Mouse (Mus musculus): ENCODE data around the gene Sox5.

The Sox5 gene

GRCm38 (mm10) chr6:143830131-143830530 lies 951.6 kb downstream of the Sox5 start:
- intact Hi-C loops (cut with DNase I) = no loop called here

GRCm38 (mm10) chr6:143826786-143827185 lies 955.0 kb downstream of the Sox5 start:
- intact Hi-C loops (cut with DNase I) = no loop called here

DNA sequence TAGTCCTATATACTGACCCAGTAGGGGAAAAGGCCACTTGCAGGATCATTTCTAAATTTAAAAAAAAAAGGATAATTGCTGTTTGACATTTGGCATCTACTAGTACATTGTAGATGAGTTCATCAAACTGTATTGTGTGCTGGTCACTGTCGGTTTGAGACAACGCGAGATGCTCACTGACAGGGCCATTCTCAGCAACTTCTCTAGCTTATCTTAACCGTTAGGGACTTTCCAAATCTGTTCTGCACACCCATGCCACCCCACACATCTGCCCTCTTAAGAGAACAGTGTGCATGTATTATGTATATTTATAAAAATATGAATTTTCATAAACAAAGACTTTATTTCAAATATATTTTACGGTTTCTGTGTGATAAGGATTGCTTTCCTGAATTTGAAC lies 955.8 kb downstream of the Sox5 start:
- intact Hi-C loops (cut with DNase I) = no loop called here

- intact Hi-C loops (cut with DNase I) = no loop called here
Observed at GRCm38 (mm10) chr6:143825086-143825485, 956.7 kb downstream of the Sox5 start.

DNA sequence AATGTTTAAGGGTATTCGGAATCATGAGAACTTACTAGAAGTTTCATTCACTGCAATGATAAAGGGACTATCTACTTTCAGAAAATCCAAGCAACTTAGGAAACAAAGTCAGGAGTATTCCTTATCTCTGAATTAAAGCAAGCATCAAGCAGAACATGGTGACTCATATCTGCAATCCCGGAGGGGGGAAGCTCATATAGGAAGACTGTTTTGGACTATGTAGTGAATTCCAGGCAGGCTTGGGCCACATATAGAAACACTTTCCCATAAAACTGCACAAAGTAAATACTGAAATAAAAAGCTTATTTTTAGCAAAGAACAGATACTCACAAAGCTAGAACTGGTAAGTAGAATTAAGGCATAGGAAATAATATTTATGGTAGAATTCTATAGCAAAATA lies 993.3 kb downstream of the Sox5 start:
- intact Hi-C loops (cut with DNase I) = no loop called here

DNA sequence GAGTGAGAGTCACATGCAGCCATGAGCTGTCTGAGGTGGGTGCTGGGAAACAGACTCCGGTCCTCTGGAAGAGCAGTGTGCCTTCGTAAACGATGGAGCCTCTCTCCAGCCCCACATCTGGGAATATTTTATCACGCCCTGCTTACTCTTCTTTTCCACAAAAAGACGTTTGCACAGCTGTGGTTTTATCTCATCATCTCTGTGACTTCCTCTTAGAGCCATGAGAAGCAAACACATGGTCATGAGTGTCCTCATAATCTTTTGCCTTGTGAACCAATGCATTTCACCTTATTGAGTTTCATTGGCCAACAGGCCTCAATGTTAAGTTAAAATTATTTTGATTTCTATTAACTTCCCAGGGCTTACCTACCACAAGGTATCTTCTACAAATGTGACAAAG lies 994.4 kb downstream of the Sox5 start:
- intact Hi-C loops (cut with DNase I) = no loop called here

GRCm38 (mm10) chr6:143785685-143786084 lies 996.1 kb downstream of the Sox5 start:
- intact Hi-C loops (cut with DNase I) = no loop called here
